Mouse (Mus musculus) CD4-positive helper T cell, adult 2 months (primary cell): ENCODE measurements around the gene Hist1h4k.
A peak's percentile ranks its signal among the peaks of the same experiment; 100 is the strongest.
"Not testable (repeated sequence)": the region's sequence is repeated elsewhere in the genome, so short reads cannot be mapped to it uniquely, and the experiment has no call there.

Source experiments
- DNase-seq: peaks from one replicate; pipeline ENCODE4 v3.0.0-alpha.2; 2012; ENCODE audit warnings: low read depth, missing footprints, low spot score

Hist1h4k gene

DNA sequence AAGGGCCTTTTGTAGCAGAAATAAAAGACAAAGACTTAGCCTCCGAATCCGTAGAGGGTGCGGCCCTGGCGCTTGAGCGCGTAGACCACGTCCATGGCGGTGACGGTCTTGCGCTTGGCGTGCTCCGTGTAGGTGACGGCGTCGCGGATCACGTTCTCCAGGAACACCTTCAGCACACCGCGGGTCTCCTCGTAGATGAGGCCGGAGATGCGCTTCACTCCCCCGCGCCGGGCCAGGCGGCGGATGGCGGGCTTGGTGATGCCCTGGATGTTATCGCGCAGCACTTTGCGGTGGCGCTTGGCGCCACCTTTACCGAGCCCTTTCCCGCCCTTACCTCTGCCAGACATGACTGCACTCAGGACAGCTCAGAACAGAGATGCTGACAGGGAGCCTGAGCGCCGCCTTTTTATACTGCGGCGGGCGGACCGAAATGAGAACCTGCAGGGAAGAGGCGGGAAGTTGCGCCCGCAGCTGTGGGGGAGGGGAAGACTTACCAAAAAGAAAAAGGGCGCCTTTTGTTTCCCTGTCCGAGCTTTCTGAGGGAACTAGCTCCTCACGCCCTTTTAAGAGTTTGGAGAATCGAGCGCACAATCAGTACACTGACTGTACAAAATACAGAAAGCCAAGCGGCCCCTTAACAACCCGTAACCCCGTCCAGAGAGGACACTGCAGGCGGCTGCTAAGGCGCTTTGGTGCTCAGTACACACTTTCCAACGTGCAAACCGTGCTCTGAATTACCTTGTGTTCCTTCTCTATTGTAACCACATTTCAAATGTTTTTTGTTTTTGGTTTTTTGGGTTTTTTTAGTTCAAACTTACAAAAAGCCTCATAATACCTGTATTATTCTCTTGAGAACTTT, at the start of gene Hist1h4k:
Gene Hist1h4k, minus strand, starts transcription at position 347 of the 859 bp plus-strand sequence.
- DNase-seq: peak; percentile 90

DNA sequence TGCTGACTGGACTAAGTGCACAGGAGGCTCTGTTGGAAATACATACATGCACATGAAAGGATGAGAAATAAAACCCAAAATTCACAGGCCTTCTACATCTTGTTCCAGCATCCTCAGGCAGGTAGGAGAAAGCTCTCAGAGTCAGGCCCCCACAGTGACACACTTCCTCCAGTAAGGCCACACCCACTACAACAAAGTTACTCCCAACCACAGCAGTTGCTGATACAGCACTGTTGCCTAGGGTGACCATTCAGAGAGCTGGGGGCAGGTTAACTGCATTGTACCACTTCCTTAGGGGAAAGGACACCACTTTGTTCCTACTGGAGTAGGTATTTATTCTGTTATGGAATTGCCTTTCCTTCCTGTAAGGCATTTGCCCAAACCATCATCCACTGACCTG, 46.9 kb upstream of the Hist1h4k start:
- not testable (repeated sequence) for DNase-seq

DNA sequence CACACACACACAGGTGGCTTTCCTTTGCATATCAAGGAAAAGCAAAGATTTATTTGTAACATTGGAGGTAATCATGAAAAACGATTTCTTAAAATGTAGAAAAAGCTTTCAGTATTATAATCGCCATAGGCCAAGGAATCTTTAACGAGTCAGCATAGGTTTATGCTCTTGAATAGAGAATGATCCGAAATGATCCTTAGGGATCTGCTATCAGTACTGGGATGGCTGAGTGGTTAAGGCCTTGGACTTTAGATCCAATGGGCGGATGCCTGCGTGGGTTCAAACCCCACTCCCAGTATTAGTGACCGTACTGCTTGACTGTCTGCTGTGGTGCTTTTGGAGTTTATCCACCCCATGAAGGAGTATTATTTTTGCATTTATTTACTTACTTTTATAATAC, 45.3 kb upstream of the Hist1h4k start:
- no peak for DNase-seq

DNA sequence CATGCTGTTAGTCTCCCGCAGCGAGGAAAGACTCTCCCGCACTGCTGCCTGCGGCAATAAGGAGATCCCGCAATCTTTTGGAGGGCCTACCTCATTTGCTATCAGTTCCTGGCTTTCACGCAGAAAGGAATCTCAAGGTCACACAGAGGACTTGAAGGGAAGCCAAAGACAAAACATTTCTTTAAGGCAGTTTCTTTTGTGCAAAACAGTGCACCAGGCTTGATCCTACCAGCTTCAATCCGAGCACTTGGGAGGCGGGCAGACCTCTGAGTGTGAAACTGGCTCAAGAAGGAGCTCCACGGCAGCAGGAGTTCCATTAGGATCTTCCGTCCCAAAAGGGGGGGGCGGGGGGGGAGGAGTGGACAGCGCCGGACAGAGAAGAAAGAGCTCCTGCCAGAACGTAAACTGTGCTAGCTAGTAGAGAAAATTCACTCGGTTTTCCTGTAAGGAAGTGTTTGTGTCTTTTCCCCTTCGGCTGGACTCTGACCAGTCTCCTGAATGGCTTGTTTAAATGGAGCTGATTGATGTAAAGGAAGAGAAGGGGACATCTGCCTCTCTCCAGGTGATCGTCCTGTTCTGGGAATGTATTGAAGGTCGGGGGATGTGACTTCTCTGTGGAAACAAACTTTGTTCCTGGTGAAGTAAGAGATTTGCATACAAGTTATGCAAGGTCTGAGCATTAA, 40.4 kb upstream of the Hist1h4k start:
- no peak for DNase-seq

DNA sequence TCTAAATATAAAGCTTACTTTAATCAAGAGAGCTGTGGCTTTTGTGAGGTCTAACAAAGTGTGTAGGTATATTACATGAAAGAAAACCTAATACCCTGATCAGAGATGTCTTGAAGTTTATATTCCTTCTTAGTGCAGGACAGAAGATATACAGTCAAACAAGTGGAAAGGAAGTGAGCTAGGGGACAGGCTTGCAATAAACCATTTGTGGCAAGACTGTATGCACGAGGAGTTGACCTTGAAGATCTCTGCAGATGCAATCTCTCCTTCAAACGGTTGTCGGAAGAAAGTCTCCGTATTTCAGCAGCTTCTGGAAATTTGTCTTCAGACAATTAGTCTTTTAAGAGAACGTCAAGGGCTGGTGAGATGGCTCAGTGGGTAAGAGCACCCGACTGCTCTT, 39.6 kb upstream of the Hist1h4k start:
- no peak for DNase-seq

DNA sequence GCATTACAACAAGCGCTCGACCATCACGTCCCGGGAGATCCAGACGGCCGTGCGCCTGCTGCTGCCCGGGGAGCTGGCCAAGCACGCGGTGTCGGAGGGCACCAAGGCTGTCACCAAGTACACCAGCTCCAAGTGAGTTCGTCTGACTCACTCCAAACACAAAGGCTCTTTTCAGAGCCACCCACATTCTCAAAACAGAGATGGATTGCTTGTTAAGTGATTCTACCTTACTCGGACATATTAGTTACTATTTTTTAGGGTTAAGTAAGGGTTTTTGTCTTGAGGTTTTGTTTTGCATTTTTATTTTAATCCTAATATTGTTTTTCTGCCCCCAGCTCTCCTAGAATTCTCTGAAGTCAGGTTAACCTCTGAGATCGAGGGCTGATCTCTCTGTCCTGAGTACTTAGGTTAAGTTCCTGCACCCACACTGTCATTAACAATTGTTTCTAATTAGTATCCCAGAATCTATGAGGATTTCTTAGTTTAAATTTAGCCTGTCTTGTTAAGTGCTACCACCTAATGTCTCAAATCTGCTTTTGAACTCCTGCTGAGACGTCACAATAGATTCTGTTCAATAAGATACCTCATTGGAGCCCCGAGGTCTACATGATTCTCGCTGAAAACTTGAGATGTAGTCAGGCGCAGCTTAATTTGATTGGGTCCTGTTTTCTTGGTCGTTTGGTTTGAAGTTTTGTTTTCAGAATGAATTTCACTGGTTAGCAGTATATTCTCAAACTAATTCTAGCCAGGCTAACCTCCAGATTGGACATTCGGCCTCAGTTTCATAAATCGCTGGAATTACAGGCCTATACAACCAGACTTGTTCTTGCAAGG, 37.7 kb upstream of the Hist1h4k start:
- peak; percentile 9 for DNase-seq

DNA sequence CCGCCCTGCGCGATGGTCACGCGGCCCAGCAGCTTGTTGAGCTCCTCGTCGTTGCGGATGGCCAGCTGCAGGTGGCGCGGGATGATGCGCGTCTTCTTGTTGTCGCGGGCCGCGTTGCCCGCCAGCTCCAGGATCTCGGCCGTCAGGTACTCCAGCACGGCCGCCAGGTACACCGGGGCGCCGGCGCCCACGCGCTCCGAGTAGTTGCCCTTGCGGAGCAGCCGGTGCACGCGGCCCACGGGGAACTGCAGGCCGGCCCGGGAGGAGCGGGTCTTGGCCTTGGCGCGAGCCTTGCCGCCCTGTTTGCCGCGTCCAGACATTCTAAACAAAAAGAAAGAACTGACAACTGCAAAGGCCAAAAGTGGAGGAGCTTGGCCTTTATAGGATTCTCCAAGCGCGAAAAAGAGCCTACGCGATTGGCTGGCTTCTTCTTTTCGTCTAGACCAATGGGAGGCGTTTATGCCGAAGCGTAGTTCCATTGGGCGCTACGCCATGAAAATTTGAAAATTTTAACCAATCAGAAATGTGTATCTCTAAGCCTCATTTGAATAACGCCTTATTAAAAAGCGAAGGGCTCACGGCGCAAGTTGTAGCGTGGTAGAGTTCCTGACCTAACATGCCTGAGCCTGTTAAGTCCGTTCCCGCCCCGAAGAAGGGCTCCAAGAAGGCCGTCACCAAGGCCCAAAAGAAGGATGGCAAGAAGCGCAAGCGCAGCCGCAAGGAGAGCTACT, 36.8 kb upstream of the Hist1h4k start, which contains the start of the genes Hist1h2an and Hist1h2bp:
Gene Hist1h2an, minus strand, starts transcription at position 320 of the 731 bp plus-strand sequence.
Gene Hist1h2bp, plus strand, starts transcription at position 563 of the 731 bp plus-strand sequence.
- DNase-seq: peak; percentile 94

DNA sequence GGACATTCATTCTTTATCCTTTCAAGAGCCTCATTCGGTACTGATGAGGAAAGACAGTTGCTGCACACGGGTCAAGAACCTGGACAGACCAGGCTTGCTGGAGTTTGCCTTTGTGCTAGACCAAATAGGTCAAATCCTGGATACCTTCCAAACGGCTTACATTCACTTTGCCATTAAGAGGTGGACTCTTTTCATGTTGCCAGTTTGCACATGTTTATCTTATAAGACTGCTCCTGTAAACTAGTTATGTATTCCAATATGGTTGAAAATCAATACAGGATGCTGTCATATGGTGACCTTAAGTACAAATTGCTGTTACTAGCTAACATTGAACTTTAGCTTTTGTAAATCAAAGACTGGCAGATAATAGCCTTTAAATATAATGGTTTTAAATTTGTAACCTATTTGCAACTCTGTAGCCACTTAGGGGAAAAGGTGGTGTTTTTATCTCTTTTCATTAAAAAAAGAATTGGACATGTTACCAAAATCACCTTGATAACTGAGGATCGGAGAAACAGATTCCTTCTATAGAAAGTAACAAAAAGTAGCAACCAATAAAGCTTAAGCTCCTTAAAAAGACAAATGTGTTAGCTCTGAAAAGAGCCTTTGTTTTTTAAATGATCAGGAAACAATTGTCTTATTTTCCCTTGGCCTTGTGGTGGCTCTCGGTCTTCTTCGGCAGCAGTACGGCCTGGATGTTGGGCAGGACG, 36.0 kb upstream of the Hist1h4k start:
- peak; percentile 39 for DNase-seq

DNA sequence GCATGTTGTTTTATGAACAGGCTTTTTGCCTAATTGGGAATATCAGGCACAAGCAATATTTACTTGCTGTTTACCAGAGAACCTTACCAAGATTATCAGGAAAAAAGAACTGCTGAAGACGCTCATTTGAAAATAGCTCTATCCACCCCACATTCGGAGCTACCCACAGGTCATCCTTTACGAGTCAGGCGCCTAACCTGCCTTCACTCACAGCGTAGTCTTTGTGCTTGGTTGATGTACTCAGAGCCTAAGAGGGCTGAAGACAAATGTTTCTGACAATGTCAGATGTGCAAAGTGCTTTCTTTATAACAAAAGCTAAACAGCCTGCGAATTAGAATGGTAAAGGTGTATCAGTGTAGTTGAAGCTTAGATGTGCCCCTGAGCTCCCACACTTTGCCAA, 34.0 kb upstream of the Hist1h4k start:
- no peak for DNase-seq

DNA sequence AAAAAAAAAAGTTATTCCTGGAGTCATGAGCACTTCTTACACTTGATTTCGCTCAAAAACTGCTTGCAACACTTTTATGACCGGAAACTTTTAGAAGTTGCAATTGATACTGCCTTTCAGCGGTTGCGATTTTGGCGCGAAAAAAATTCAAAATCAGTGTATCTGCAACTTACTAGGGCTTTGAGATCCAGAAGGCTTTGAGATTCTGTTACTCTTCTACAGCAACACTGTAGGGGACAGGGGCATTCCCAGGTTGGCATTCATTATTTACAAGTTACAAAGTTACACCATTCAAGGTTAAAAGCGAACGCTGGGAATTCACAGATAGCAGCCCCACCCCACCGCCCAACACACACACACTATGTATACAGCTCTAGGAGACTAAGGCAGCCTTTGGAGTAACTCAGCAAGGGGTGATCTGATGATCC, 33.4 kb upstream of the Hist1h4k start:
- DNase-seq: peak; percentile 69

DNA sequence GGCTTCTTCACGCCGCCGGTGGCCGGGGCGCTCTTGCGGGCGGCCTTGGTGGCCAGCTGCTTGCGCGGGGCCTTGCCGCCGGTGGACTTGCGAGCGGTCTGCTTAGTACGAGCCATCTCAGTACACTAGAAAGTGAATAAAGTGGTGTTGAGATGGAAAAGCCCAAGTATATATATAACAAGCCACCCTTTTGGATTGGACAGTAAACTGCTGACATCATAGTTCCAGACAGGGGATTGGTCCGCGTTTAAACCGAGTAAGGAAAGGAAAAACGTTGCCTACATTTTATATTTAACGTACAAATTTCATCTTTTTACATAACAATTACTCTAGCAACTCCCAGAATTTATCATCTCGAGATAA, 32.9 kb upstream of the Hist1h4k start, which contains the start of gene Hist1h3i:
Gene Hist1h3i, minus strand, starts transcription at position 116 of the 363 bp plus-strand sequence.
- DNase-seq: peak; percentile 89

DNA sequence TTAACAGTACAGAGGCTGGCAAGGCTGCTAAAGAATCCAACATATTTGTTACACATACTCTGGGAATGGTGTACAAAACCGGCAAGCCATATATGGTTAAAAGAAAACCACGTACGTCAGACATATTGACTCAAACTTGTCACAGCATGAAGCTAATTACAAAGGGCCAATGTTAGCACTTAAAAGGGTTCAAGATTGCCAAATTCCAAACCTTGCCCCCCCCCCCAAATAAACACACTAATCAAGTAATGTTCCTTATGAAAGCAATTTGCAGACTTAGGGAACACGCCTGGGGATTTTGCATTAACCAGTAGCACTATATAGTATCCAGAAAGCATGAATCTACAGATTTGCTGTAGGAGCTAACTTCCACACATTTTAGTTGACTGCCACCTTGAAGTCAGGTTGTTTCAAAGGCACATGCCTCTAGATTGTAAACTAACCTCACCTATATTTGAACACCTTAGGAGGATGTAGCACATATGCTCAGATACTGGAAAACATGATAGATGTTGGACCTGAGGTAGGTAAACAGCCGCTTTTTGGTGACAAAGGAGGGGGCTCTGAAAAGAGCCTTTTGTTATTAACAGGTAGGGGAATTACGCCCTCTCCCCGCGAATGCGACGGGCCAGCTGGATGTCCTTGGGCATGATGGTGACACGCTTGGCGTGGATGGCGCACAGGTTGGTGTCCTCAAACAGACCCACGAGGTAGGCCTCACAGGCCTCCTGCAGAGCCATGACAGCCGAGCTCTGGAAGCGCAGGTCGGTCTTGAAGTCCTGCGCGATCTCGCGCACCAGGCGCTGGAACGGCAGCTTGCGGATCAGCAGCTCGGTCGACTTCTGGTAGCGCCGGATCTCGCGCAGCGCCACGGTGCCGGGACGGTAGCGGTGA, 32.3 kb upstream of the Hist1h4k start:
- peak; percentile 54 for DNase-seq

DNA sequence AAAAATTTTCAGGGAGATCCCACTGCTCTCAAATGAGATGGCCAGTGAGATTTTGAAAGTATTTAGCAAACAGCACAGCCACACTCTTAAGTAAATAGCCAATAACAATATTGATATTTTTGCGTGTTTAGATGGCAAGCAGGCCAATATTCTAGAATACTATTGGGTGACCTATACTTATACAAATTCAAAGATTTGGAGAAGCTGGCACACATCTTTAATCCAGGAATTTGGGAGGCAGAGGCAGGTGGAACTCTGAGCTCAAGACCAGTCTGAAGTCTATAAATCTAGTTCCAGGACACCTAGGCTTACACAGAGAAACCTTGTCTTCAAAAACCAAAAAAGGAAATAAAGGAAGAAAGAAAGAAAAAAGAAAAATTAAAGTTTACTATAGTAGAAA, 31.3 kb upstream of the Hist1h4k start:
- DNase-seq: no peak

DNA sequence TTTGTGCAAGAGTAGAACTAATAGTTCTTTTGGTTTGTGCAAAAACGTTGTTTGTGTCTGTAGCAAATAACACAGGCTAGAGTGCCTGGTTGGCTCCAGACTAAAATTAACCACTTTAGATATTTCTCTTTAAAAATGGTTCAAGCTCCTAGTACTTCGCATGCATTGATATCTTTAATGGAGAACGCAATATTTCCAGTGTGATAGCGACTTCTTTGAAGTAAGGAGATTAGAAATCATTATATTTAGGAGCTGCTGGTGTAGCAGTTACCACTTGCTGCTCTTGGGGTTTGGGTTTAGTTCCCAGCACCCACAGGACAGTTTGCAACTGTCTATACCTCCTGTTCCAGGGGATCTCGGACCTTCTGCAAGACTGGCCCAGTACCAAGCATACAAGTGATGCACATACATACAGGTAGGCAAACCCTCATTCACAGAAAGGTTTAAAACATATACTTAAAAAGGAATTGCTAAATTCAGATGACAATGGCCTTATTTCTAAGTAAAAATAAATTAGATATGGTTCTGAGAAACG, 30.8 kb upstream of the Hist1h4k start:
- DNase-seq: no peak

DNA sequence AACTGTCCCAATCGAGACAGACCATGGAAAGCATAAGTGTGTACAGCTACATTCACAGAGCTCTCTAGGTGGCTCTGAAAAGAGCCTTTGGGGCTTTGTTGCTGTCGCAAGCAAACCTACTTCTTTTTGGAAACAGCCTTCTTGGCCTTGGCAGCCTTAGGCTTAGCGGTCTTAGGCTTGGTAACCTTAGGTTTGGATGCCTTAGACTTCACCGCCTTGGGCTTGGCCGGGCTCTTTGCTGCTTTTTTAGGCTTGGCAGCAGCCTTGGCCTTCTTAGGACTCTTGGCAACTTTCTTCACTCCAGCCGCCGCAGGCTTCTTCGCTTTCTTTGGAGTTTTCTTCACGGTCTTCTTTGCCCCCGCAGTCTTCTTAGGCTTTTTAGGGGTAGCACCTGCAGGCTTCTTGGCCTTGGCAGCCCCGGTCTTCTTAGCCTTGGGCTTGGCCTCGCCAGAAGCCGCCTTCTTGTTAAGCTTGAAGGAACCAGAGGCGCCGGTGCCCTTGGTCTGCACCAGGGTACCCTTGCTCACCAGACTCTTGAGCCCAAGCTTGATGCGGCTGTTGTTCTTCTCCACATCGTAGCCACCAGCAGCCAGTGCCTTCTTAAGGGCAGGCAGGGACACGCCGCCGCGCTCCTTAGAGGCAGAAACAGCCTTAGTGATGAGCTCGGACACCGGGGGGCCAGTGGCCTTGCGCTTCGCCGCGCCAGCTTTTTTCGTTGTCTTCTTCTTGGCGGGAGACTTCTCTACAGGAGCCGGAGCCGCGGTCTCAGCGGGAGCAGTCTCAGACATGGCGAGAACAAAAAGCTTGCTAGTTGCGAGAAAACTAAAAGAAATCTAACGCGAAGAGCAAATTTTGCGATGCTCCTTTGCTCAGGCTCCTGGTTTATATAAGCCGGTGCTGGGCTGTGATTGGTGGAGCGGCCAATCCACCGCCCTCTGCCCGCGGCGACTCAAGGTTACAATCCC, 29.7 kb upstream of the Hist1h4k start, which contains the start of gene Hist1h1b:
Gene Hist1h1b, minus strand, starts transcription at position 859 of the 965 bp plus-strand sequence.
- DNase-seq: peak; percentile 65

DNA sequence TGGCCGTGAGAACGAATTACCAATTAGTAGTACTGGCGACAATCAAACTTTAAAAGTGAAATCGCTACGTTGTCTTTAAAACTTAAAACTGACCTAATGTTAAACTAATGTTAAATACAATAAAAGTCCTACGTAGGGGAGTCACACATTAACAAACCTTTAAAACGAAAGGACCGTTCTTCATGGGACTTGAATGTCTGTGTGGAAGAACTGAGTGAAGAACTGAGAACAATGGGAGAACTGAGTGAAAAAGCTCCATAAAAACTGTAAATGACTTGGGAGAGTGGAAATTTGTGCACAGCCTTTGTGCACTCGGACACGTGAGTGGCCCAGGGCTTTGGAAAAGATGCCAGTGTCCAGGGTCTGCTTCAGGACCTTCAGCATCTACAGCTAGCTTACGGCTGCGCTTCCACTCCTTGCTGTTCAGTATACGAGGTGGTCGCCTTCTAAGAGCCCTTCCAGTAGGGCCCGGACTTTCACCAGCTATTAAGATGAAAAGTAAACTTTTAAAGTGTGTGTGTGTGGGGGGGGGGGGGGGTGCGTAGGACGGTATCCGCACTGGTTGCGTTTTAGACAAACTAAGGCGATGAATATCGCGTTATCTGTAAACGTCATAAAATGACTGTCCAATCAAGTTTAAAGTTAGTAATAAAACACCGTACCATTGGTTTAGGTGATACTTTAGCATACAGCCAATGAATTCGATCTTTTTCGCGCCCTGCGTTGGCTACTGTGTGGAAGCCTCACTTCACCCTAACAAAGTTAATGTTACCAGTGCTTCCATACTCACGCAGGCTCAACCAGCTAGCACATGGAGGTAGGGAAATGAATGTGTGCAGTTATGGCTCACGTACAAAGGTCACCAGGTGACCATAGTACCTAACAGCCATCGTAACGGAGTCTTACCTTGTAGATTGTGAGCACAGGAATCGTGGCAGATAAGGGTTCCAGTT, 28.8 kb upstream of the Hist1h4k start:
- DNase-seq: peak; percentile 95

DNA sequence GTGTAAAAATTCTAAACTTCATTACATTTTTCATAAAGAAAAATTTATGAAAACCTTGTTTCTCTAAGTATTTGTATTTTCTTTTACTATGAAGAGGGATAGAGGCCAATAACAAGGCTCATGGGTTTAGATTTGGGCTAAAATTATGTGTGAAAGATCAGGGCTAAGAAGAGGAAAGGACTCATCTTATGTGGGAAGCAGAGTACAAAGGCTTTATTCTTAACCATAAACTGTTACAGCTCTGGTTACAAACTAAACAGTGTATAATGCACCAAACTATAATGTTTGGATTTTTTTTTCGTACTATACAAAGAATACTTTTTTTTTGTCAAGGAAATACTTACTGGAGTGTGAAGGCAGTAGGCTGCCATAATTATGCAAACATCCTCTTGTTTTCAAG, 5.4 kb upstream of the Hist1h4k start:
- DNase-seq: no peak
